Mouse (Mus musculus) liver, adult 2 months (tissue): ENCODE measurements around the gene Smug1.

ENCODE experiments used
- CTCF ChIP-seq: fragments of 200-500 bp; IDR thresholded peaks from 2 replicates; pipeline ENCODE4 v1.5.1; 2011; ENCODE audit warnings: low read depth, low read length, control low read depth
- POLR2A ChIP-seq: fragments of 200-500 bp; IDR thresholded peaks from 2 replicates; pipeline ENCODE4 v1.6.1; 2011; ENCODE audit warnings: low read length, control low read depth; ENCODE audit not compliant: insufficient read depth; ENCODE audit errors: extremely low read depth

GRCm38 (mm10) chr15:103144176-103144575 lies 22.7 kb downstream of the Smug1 start:
- no peak for TF ChIP-seq POLR2A
- no peak for TF ChIP-seq CTCF
